Mouse (Mus musculus) cerebellum, adult 18-20 months (tissue): Measurements from ENCODE around the gene Lin54.

Source experiments
- DNase-seq, 2 experiments: peaks; one replicate each; pipeline ENCODE4 v3.0.0; 2021

Gene Lin54

DNA sequence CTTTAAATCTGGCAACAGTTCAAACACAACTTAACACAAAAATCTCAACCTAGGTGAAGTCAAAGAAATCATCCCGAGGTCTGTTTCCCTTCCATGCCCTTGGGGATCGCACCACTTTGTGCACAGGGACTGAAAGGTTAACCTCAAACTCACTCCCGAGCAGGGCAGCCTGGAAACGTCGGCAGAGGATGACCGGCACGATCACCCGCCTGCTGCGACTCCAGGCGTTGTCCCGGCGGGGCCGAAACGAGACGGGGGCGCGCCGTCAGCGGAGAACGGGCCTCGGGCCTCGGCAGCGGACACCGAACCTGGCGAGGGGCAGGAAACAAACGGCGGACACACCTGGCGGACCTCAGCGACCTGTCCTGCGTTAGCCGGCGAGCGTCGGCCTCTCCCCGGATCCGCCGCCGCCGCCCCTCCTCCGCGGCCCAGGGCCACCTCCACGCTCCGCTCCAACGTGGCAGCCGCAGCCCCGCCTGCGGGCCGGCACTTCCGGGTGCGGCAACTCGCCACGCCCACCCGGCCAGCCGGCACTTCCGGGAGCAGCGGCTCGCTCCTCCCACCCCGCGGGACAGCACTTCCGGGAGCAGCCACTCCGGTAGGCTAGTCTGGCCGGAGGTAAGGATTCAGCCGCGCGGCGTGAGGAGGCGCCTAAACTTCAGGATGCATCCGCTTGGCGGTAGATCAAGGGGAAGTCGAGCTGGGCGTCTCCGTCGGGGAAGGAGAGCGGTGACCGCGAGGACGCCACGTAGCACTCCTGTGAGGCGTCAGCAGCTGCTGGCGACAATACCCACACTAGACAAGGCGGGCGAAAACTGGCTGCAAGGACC, 84.5 kb downstream of the Lin54 start, which contains the start of gene Sec31a:
Sec31a (minus strand) TSS at position 474 of the 830 bp plus-strand sequence.
- peak; percentile 97 to 99 for DNase-seq

DNA sequence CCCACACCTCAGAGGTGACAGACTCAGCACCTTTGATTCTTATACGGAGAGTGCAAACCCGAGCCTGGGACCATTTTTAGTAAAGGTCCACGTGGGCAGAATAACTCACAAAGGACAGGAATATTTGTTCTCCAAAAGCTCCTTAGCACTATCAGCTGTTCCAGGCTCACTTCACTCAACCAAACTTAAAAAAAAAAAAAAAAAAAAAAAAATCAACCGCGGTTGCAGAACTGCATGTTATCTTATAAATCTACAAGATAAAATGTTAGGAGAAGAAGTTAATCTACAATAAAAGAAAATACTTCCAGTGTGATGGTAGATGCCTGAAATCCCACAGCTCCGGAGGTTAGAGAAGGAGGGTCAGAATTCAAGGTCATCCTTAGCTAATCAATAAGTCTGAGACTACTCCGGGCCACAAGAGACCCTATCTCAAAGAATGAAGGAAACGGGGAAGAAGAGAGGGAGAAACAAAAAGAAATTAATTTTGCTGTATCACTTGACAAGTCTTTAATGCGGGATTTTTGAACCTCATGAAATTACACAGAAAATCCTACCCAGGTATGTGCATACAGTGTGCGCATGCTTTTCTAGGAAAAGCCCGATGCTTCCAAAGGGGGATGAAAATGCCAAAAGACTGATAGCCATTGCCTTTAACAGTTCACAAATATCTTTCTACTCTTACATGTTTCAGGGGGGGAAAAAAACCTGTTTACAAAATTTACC, 85.8 kb downstream of the Lin54 start:
- no peak for DNase-seq

DNA sequence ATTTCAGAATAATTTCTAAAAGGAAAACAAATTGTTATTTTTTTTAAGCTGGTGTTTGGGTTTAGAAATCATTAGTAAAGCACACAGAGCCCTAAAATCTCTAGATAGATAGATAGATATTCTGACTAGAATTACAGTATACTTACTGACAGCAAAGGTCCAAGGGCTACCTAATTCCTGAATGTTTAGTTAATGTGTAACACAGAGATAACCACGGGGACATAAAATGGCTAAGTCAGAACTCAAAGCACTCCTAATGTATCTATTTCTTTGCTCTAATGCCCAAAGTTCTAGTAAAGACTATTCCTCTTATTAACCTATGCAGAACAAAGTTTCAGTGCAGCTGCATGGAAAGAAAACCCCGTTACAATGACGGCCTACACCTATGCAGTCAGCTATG, 87.6 kb downstream of the Lin54 start:
- DNase-seq, result no peak

DNA sequence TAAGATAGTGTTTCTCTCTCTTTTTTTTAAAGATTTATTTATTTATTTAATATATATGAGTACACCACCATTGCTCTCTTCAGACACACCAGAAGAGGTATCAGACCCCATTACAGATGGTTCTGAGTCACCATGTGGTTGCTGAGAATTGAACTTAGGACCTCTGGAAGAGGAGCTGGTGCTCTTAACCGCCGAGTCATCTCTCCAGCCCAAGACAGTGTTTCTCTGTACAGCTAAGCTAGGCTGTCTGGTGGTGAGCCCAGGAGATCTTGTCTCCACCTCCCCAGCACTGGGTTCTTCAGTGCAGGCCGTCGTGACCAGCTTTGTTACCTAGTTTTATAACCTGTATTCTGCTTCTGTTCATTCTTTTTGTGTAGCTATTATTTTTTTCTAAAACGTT, 90.2 kb downstream of the Lin54 start:
- no peak for DNase-seq

DNA sequence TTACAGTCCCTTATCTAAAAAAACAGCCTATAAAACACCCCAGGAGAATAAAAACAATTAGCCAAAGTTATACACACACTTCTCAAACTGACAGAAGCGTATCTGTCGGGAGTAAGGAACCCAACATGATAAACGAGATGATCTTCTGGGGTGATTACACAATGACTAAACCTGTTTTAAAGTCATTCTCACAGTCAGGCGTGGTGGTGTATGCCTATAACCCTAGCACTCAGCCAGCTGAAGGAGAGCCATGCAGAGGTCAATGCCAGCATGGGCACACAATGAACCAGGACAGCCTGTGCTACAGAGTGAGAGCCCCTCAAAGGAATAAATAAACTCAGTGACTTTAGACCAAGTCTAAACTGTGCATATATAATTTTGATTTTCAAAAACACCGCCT, 92.0 kb downstream of the Lin54 start:
- DNase-seq, result no peak

DNA sequence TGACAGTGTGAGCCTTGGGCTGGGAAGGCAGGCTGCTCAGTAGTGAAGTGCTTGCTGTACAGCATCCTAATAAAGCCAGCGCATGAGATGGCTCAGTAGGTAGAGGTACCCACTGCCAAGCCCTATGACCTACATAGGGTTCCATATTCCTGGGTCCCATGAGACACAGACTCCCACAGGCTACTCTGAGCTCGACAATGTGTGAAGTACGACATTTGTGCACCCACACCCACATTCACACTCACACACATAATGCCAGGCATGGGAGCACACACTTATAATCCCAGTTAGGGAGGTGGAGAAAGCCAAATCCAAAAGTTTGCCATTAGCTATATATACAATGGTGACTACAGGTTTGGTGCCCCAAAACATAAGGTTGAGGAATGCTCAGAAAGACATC, 103.7 kb downstream of the Lin54 start:
- no peak for DNase-seq

DNA sequence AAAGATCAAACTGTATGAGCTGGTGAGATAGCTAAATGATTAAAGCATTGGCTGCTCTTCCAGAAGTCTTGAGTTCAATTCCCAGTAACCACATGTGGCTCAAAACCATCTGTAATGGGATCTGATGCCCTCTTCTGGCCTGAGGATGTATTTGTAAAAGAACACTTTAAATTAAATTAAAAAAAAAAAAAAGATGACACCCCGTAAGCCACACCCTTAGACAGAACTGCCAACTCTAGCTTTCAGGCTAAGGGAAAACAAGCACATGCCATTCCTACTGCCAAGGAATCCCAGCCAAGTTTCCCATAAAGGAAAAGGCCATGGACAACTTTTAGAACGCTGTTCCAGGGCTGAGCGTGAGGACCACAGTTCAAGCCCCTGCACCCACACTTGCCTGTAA, 106.8 kb downstream of the Lin54 start:
- DNase-seq, result no peak

DNA sequence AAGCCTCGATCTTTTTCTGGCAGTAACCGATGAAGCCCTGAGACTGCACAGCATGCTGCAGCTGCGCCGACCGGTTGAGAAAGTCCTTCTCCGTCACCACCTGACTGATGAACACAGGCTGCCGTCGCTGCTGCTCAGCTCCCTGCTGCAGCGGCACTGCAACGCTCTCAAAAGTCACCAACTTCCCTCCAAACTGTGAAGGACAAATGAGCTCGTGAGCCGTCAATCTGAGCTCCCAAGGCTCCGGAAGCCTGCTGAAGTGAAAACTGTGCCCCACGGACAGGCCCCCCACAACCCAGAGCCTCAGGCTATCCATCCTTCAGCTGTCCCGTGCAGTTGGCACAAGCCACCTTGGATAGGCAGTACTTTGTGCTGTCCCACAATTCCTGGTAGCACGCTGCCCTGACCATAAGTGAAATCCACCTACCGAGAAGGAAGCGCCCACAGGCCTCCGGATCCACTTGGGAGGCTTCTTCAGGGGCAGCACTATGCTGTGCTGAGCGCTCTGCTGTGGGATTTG, 107.9 kb downstream of the Lin54 start:
- no peak for DNase-seq
